Mouse (Mus musculus): ENCODE results near the gene Pdik1l. TPM values are rescaled to one million over a fixed set of nuclear protein-coding genes. Genes with fewer than 3 reads are reported as not detected.
"Not testable (repeated sequence)": the region's sequence is repeated elsewhere in the genome, so short reads cannot be mapped to it uniquely, and the experiment has no call there.

The Pdik1l gene
- total and polyA plus RNA-seq, 3 experiments, result 1.00 to 7.6 (median 5.3) TPM

DNA sequence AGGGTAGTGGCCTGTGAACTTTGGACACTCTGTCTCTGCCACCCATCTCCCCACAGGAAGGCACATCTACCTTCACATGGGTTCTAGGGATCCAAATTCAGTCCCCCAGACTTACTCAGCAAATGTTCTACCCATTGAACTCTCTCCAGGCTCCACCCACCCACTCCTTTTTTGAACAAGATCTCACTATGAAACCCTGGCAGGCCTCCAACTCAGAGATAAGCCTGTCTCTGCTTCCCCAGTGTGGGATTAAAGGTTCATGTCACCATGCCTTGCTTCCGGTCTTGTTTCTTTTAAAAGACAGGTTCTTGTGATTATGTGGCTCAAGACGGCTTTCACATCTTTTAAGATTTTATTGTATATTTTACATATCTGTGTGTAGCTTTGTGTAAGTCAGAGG, 2.8 kb downstream of the Pdik1l start:
- no peaks in the 10 kb centered on the region for H3K36me3 ChIP-seq (ENCODE audit: control insufficient read depth, insufficient read depth, low read length)
- H3K27ac ChIP-seq, result no peak overlapping the region
- no peak for TF ChIP-seq EP300 (IDR thresholded peaks at IDR 0.05; ENCODE audit: insufficient read depth, low read depth, low read length)
- no peak for TF ChIP-seq POLR2A (IDR thresholded peaks at IDR 0.05; ENCODE audit: insufficient read depth, low read depth, low read length)
- no peak for TF ChIP-seq CTCF (IDR thresholded peaks at IDR 0.05)
- intact Hi-C loops (cut with DNase I), result loop anchor here (10.0 kb wide), 1 partner anchor 640 kb away; the partner anchor contains the start of gene Rsrp1
- no peak overlapping the region for H3K4me3 ChIP-seq
- H3K79me2 ChIP-seq (replicated peaks; ENCODE audit: control insufficient read depth, insufficient read depth, low read length), result no peaks in the 10 kb centered on the region
- H3K4me1 ChIP-seq (ENCODE audit: control insufficient read depth, insufficient read depth, low read length), result peaks cover 3% of the 10 kb centered on the region
- 83% methylated on average over 2 of the region's 2 CpGs for WGBS
- no peaks in the 10 kb centered on the region for H3K27me3 ChIP-seq (ENCODE audit: control insufficient read depth, insufficient read depth, low read length)
- DNase-seq, result no peak
- no peak overlapping the region for H3K9ac ChIP-seq (ENCODE audit: low read depth, low read length)

DNA sequence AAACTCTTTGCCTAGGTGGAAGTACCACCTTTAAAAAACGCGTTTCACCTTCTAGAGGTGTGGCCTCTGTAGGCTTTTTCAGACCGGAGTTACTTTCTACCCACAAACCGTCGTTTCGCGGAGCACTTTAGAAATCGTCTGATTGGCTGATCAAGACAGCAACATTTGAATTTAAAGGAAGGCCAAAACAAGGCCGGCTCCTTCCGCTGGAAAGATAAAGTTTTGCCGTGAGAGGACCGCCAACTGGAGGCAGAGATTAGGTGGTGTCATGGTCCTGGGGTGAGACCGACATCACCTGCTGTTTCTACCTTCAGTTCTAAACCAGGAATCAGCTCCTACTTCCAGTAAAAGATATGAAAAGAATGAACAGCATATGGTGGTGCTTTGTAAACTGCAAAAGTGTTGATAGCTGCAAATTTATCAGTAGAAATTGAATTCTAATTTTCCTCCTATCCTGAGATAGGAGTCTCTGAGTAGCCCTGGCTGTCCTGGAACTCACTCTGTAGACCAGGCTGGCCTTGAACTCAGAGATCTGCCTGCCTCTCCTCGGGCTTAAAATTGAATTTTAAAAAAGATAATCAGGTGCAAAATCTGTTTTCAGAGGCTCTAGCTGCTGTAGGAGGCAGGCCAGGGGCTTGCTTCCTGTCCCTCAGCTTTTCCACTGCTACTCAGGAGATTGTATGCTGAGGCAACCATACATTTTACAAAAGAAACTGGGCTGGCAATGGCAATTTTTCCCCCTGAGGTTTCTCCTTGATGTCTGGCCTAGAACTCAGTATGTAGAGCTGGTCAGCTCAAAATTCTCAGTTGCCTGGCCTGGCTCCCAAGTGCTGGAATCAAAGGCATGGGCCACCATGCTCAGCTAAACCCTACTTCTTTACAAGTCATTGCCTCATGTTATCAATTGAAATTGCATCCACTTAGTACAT, 14.0 kb downstream of the Pdik1l start:
- Histone ChIP-seq H3K4me3 (no peak overlapping the region), H3K36me3 (ENCODE audit: control insufficient read depth, insufficient read depth, low read length) (no peaks in the 10 kb centered on the region), H3K4me1 (ENCODE audit: control insufficient read depth, insufficient read depth, low read length) (no peaks in the 10 kb centered on the region; the same call in 1 of the 2 replicates), H3K9ac (ENCODE audit: low read depth, low read length) (no peak overlapping the region), H3K27me3 (ENCODE audit: control insufficient read depth, insufficient read depth, low read length) (no peaks in the 10 kb centered on the region), H3K27ac (no peak overlapping the region), H3K79me2 (replicated peaks; ENCODE audit: control insufficient read depth, insufficient read depth, low read length) (no peaks in the 10 kb centered on the region)
- intact Hi-C loops (cut with DNase I), result no loop called here
- DNase-seq, result no peak
- 6% methylated on average over 14 of the region's 14 CpGs for WGBS
- TF ChIP-seq EP300 (IDR thresholded peaks at IDR 0.05; ENCODE audit: insufficient read depth, low read depth, low read length) (no peak), POLR2A (IDR thresholded peaks at IDR 0.05; ENCODE audit: insufficient read depth, low read depth, low read length) (no peak)

DNA sequence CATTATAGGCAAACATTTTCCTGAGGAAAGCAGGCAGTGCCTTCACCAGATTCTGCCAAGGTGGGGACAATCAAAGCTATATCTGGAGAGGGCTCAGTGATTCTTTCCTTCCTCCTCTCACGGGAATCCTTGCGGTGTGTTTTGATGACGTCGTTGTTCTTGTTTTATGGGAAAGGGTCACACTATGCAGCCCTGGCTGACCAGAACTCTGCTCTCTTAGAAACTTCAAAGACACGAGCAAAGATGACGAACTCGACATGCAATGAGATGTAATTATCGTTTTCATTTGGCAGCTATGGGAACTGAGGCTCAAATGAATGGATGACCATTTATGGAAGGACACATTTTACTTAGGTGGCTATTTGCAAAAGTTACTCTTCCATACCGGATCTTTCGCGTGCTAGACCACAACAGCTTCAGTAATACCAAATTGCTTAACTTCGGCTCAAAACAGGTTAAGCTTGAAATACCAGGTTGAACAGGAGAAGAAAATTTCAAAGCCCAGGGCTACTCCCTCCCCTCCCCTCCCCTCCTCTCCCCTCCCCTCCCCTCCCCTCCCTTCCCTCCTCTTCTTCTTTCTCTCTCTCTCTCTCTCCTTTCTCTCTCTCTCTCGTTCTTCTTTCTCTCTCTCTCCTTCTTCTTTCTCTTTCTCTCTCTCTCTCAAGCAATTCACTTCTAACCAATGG, 14.8 kb downstream of the Pdik1l start:
- H3K9ac ChIP-seq (ENCODE audit: low read depth, low read length), result no peak overlapping the region
- TF ChIP-seq EP300 (IDR thresholded peaks at IDR 0.05; ENCODE audit: insufficient read depth, low read depth, low read length) (no peak), CTCF (IDR thresholded peaks at IDR 0.05) (no peak), POLR2A (IDR thresholded peaks at IDR 0.05; ENCODE audit: insufficient read depth, low read depth, low read length) (no peak)
- WGBS, result 21% methylated on average over 12 of the region's 13 CpGs
- H3K4me1 ChIP-seq (ENCODE audit: control insufficient read depth, insufficient read depth, low read length), result no peaks in the 10 kb centered on the region; the same call in 1 of the 2 replicates
- no peaks in the 10 kb centered on the region for H3K79me2 ChIP-seq (replicated peaks; ENCODE audit: control insufficient read depth, insufficient read depth, low read length)
- intact Hi-C loops (cut with DNase I), result no loop called here
- no peak for DNase-seq
- no peaks in the 10 kb centered on the region for H3K27me3 ChIP-seq (ENCODE audit: control insufficient read depth, insufficient read depth, low read length)
- H3K36me3 ChIP-seq (ENCODE audit: control insufficient read depth, insufficient read depth, low read length), result no peaks in the 10 kb centered on the region
- H3K4me3 ChIP-seq, result 0 out of 2 replicates have a peak overlapping the region, but pooled peaks have one; percentile 11
- no peak overlapping the region for H3K27ac ChIP-seq

DNA sequence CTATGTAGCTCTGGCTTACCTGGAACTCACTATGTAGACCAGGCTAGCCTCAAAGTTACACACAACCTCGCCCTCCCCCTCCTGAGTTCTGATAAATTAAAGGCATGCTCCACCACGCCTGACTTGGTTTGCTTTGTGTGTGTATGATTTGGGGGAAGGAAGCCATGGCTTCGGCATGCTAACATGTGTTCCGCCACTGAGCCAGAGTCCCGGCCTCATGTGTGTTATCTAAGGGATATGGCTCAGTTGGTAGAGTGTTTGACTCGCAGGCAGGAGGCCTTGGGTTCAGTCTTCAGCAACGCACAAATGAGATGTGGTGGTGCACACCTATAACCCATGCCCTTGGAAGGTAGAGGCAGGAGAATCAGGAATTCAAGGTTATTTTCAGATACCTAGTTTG, 15.7 kb downstream of the Pdik1l start:
- Histone ChIP-seq H3K36me3 (ENCODE audit: control insufficient read depth, insufficient read depth, low read length) (no peaks in the 10 kb centered on the region), H3K27ac (no peak overlapping the region), H3K4me3 (no peak overlapping the region), H3K27me3 (ENCODE audit: control insufficient read depth, insufficient read depth, low read length) (no peaks in the 10 kb centered on the region), H3K79me2 (replicated peaks; ENCODE audit: control insufficient read depth, insufficient read depth, low read length) (no peaks in the 10 kb centered on the region), H3K4me1 (ENCODE audit: control insufficient read depth, insufficient read depth, low read length) (no peaks in the 10 kb centered on the region; the same call in 1 of the 2 replicates), H3K9ac (ENCODE audit: low read depth, low read length) (no peak overlapping the region)
- no peak for TF ChIP-seq POLR2A (IDR thresholded peaks at IDR 0.05; ENCODE audit: insufficient read depth, low read depth, low read length)
- no peak for TF ChIP-seq EP300 (IDR thresholded peaks at IDR 0.05; ENCODE audit: insufficient read depth, low read depth, low read length)
- no peak for TF ChIP-seq CTCF (IDR thresholded peaks at IDR 0.05)
- DNase-seq, result no peak
- 85% methylated on average over 7 of the region's 7 CpGs for WGBS
- intact Hi-C loops (cut with DNase I), result no loop called here

DNA sequence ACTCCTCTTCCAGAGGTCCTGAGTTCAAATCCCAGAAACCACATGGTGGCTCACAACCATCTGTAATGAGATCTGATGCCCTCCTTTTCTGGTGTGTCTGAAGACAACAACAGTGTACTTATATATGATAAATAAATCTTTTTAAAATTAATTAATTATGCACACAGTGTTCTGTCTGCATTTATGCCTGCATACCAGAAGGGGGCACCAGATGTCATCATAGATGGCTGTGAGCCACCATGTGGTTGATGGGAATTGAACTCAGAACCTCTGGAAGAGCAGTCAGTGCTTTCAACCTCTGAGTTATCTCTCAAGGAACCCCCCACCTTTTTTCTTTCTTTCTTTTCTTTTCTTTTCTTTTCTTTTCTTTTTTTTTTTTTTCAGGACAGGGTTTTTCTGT, 18.1 kb downstream of the Pdik1l start:
- H3K27ac ChIP-seq; H3K27me3 ChIP-seq (ENCODE audit: control insufficient read depth, insufficient read depth, low read length); H3K4me1 ChIP-seq (ENCODE audit: control insufficient read depth, insufficient read depth, low read length); H3K9ac ChIP-seq (ENCODE audit: low read depth, low read length); H3K4me3 ChIP-seq; DNase-seq; H3K79me2 ChIP-seq (replicated peaks; ENCODE audit: control insufficient read depth, insufficient read depth, low read length); H3K36me3 ChIP-seq (ENCODE audit: control insufficient read depth, insufficient read depth, low read length): not testable (repeated sequence)
- intact Hi-C loops (cut with DNase I), result loop anchor here (2.0 kb wide), 1 partner anchor 17 kb away; the partner anchor contains the start of gene Pdik1l
- TF ChIP-seq CTCF (IDR thresholded peaks at IDR 0.05), result peak; percentile 71

All from heart, adult 2 months (tissue).